Mouse (Mus musculus): Measurements from ENCODE around the gene Mme.

Mme gene

DNA sequence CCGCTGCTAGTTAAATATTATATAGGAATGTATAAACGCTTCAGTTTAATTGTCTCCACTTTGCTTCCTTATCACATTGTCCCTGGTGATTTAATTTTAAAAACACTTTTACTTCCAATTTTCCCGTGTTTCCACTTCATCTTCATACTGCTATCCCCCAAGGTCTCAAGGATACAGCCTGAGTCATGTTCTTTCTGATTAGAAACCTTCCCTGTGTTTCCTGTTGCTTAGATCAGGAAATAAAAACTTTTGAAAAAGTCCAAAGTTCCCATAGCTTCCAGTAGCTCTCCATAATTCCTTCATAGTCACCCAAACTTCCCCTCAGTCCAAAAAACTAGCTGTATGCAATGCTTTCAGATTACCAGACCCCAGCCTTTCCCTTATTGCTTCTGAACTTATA, 109.4 kb downstream of the Mme start:
- in situ Hi-C loops (cut with MboI, MseI) = no loop called here

DNA sequence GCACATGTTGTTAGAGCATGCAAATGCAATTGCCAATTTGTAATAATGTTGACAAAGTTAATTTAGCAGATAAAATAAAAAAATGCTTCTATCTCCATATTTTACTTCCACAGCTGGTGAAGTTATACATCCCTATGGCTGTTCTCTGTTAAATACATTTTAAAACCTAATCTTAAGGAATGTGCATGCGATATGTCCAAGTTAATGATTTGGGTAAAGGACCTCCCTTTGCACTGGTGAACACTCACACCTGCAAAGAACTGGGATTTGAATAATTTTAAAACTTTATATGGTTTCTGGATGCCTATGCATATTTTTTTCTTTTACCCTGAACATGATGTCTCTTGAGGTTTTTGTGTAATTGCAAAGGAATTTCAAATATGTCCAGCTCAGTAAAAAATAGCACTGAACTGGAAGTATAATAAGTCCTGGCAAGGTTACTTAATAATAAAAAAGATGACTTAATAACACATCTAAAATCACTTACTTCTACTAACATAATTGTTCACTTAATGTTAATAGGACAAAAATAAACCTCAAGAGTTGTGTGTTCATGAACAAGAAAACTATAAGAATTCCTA, 110.4 kb downstream of the Mme start:
- in situ Hi-C loops (cut with MboI, MseI) = no loop called here

DNA sequence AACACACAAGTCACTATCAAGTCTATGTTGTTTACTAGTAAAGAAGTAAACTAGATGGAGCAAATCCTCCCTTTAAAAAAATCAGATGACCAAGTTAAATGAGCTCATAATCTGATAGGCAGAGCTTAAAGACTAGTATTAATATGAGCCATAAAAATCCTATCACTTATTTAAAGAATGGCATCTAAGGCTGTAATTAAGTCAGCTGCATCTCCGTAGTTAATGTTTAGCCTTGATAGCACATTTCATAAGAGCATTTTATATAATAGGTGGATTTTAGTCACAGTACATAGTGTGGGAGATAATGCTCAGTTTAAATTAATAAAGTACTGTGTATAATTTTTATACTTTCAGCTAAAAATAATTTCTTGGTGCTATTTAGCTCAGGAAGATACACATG, 118.2 kb downstream of the Mme start:
- in situ Hi-C loops (cut with MboI, MseI) = no loop called here

DNA sequence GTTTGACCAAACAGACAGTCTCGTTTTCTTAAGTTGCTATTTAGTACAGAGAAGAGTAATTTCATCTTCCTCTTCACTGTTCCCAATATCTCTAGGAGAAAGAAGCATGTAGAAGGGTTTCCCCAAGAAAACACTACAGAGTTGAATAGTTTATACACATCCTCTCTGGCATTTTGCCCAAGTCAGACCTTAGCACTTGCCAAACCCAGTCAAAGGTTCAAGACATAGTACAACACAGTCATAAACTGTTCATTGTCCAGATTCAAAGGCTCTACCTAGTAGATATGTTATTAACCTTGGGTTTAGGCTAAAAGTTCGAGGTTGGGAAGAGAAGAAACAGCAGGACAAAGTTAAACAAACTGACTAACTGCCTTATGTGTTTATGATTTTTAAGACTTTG, 143.7 kb downstream of the Mme start:
- in situ Hi-C loops (cut with MboI, MseI) = no loop called here

DNA sequence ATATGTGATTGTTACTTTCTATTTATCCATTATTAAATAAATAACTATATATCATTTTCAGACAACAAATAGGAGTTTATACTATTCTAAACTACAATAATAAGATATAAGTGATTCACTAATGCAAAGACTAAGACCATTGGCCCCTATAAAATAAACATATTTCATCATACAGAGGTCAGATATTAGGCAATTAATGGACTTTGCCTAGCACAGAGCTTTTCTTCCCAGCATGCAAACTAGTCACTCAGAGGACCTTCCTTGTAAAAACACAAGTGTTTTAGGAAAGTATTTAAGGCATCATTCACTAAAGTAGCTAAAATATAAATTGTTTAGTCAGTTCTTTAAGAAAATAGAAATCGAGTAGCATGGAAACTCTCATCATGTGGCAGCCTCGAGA, 149.4 kb downstream of the Mme start:
- in situ Hi-C loops (cut with MboI, MseI) = no loop called here

DNA sequence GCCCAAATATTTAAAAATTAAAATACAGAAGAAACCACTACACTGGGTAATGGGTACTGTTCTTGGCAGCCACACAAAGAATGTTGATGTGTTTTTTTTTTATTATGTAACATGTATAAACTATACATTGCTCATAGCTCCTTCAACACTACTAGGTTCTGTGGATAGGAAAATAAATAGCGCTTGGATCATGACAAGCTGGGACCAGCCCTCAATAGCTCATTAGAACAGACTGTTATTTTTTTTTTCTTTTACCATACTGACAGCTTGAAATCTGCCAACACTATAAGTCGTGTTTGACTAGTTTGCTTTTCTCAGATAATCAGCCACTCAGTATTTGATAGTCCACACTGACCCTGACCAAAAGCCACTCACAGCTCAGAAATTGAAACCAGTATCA, 150.0 kb downstream of the Mme start:
- in situ Hi-C loops (cut with MboI, MseI) = no loop called here

DNA sequence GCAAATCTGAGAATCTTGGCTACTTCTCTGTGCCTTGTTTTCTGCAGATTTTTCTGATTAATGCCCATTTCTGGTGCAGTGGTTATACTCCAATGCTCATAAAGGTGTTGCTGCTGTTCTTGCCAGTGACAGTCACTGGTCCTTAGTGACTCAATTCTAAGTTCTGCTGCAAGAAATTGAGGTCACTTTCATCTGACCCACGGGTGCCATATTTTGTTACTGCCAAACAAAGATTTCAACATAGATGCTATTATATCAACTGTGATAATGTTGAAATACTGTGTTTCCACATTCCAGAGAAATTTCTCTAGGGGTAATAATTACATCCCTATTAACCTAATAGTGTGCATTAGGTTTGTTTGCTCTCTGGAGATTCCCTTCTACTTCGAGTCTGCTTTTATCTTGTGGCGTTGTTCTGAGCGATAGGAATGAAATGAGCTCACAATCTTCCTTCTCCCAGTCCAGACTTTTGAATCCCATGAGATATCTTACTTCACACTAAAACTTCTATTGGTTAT, 153.1 kb downstream of the Mme start:
- in situ Hi-C loops (cut with MboI, MseI) = no loop called here

DNA sequence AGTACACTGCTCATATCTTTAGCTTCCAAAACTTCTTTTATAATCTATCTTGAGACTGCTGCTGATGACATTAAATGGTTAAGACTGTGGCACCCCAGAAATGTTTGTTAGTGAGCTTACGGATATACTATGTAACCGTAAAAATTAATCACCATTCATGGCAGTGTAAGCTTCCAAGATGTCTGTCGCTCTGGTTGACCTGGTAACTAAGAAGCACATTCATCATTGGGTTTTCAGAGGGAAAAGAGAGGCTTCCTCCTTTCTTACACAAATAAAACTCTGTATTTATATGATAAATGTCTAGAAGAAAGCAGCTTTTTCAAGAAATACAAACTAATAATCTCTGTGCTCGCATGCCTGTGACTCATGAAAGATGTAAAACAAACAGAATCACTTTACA, 156.8 kb downstream of the Mme start:
- in situ Hi-C loops (cut with MboI, MseI) = no loop called here

DNA sequence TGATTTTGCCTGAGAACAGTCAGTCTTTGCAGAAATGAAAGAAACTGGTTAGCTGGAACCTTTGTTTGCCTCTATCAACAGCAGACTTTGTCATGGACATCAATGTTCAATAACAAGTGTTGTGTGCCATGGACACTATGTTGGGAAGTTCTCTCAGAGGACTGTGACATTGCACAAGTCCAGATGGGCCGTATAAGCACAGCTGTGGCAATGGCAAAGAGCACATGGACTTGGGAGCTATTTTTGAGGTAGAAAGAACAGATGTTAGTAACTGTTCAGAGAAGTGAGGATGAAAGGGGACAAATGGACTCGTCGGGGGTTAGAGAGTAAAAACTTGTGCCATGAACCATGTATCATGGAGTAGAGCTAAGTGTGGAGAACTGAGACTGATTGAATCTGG, 165.1 kb downstream of the Mme start:
- in situ Hi-C loops (cut with MboI, MseI) = no loop called here

DNA sequence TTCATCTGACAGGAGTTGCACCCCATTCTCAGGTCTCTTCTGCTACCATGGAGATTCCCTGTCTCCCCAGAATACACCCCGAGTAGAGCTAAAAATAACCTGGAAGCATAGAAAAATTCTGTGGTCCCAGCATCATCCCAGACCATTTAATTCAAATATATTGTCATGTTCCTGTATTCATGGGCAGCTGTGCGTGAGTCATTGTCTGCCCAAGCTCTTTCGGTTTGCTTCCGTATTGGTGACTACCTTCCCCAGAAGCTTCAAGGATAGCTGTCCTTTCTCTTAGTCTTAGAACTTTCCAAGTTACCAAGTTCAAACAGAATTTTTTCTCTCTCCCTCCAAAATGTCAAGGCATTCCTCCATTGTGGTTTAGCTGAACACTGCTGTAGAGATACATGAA, 169.7 kb downstream of the Mme start:
- in situ Hi-C loops (cut with MboI, MseI) = no loop called here

DNA sequence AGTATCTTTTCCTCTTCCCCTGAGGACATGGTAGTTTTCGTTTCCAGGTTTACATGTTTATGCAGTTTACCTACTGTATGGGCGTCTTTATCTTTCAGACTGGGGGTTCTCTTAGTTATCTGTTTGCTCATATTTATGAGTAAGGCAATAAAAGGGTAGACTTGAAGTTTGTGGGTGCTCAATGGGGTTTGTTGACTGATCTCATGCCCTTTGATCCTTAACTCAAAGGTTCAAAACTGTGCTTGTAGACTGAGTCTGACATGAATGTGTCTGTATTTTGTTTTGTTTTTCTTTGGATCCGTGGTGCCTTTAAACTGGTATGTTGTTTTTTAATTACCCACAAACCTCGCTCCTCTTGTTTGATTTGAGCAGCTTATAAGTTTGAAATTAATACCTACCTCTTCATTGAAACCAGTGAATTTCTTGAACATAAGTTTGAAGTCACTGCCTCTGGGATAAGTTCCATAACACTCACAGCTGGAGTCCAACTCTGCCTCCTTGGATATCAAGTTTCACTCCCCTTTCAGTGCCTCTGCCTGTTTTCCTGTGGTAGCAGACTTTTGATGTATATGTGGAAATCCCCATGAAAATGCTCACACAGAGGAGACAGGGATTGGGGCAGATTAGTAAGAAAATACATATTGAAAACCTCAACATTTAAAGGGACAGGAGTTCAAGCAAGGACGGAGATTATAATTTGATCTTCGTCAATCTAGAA, 171.0 kb downstream of the Mme start:
- in situ Hi-C loops (cut with MboI, MseI) = no loop called here

DNA sequence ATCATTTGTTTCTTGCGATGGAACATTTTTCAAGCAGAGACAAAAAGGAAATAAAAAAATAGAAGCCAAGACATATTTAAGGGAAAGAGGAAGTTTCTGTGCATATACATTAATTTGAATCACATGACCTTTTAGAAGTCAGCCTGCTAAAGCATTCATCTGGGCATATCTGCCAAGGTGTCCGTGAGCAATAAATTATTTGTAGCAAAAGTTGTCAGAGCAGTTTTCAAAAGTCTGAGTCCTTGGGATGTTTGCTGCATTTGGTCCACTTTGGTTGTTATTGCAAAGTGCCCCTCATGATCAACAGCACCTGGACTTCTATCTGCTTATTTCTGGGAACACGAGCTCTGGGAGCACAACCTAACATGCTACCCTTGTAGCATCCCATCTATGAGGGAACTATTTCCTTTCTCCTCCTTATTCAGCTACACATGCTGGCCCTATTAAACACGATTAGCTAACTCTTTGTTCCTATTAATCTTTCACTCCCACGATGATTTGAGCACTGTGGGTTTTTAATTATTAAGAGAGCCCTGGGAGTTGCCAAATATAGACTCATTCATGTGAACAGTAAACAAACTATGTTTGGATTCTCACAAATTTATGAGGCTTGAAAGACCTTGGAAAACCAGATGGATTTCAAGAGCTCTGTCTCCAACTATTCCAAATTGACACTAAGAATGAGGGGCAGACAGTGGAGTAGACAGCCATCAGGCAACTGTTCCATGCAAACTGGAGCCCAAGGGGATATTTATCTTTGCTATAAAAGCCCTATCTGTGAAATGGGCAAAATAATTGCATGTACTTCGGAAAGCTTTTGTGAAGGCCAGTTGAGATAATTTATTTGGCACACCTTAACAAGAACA, 171.9 kb downstream of the Mme start:
- in situ Hi-C loops (cut with MboI, MseI) = no loop called here

DNA sequence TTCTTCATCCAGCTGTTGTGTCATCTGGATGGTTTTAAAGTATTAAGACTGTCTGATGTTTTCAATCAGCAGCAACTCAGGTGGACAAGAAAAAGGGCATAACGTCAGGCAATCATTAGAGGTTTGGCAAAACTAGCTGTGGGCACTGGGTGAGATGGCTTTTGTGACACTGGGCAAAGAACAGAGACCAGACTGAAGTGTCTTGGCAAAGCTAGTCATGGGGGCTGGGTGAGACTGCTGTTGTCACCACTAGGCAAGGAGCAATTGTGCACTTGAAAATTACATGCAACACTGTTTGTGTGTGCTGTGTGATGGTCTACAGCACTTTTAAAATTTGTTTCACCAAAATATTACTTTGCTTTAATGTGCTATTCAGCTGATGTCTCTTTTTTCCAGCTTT, 175.9 kb downstream of the Mme start:
- in situ Hi-C loops (cut with MboI, MseI) = no loop called here

DNA sequence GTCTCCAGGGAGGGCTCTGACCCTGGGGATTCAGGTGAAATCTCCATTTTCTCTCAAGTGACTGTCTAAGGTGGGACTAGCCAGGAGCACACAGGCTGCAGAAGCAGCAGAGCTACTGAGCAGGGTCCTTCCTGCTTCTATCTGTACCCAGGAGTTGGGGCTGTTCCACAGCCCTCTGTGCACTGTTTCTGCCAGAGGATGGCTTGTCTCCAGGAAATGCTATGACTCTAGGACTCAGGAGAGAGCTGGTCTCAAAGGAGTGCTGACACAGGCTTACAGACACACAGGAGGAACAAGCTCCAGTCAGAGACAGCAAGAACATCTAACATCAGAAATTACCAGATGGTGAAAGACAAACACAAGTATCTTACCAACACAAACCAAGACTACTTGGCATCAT, 176.4 kb downstream of the Mme start:
- in situ Hi-C loops (cut with MboI, MseI) = no loop called here

DNA sequence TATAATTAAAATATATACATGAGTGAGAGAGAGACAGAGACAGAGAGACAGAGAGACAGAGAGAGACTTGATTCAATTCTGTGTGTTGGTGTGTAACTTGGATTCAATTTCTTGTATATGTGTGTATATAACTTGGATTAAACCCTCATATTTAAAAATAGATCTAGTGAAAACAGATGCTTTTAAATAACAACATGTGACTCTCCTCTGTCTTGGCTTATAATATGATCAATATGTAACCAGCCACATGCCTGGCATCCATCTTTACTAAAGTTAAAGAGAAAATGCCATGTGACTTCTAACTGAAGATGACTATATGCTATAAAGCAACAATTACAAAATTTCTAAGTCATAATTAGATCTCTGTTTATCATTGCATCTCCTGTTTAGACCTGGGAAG, 182.2 kb downstream of the Mme start:
- in situ Hi-C loops (cut with MboI, MseI) = no loop called here
